Mouse (Mus musculus) megakaryocyte-erythroid progenitor cell, adult 5-6 weeks (primary cell): ENCODE data around the gene Itga10. TPM values are rescaled to one million over a fixed set of nuclear protein-coding genes. Genes with fewer than 3 reads are reported as not detected.
"Not testable (repeated sequence)": the region's sequence is repeated elsewhere in the genome, so short reads cannot be mapped to it uniquely, and the experiment has no call there.

Source experiments
- ATAC-seq: replicated peaks from 2 replicates; pipeline ENCODE4 v1.8.0; 2016; ENCODE audit warnings: mild to moderate bottlenecking, inconsistent platforms; ENCODE audit not compliant: severe bottlenecking, poor library complexity, low FRiP score, low TSS enrichment
- total RNA-seq, 2 experiments: library from RNA; stranded (forward) in 1 of 2; stranded (reverse) in 1 of 2; fragments of 200-1000, 215-1000 nt in 1 of 2; fragments of >200 nt in 1 of 2; fragmentation: Nextera tagmentation in 1 of 2; gene quantifications; 2 replicates each; pipeline ENCODE4 v1.2.3; 2014 to 2017

The Itga10 gene
- total RNA-seq, 2 experiments from 2014 or later, result 0.28 to 4.4 TPM

GRCm38 (mm10) chr3:96675171-96675570 lies 29.8 kb downstream of the Itga10 start:
- ATAC-seq, result no peak

- no peak for ATAC-seq
These were observed 30.3 kb downstream of the Itga10 start for GRCm38 (mm10) chr3:96675690-96676089.

DNA sequence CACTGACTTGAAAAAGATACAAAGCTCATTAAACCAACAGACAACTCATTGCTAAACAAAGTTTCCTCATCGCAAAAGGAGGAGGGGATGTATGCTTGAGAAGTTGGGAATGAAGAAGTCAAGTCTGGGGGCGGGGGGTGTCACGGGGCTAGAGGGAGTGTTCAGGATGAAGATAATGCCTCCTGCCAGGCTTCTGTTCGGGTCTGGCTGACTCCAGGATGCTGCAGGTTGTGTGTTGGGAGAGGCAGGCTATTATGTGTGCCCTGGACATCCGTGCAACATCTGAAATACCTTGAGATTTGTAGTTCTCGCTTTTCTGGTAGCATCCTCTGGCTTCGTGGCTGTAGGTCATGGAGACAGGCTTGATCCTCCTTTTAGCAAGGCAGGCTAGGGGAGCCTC lies 33.1 kb downstream of the Itga10 start:
- no peak for ATAC-seq

DNA sequence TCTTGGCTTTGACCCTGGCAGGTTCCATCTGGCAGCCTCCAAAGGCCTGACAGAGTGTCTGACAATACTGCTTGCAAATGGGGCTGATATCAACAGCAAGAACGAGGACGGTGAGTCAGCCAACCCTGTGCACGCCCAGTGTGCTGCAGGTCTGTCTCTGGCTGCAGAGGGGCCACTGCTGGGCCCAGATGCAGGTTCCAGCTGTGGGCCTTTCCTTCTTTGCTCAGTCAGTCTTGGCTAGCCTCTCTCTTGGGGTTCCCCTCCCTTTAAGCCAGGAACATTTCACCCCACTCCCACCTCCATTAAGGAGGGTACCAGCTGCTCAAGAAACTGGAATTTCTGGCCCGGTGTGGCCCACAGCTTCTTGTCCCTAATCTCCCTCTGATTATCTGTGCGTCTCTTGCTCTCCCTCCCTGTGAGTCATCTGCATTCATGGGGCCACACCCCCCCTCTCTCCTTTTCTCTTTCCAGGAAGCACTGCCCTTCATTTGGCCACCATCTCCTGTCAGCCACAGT lies 33.8 kb downstream of the Itga10 start:
- ATAC-seq, result peak; percentile 42

GRCm38 (mm10) chr3:96680269-96680956 lies 35.0 kb downstream of the Itga10 start:
- ATAC-seq, result no peak; the same call in 1 of the 2 replicates

DNA sequence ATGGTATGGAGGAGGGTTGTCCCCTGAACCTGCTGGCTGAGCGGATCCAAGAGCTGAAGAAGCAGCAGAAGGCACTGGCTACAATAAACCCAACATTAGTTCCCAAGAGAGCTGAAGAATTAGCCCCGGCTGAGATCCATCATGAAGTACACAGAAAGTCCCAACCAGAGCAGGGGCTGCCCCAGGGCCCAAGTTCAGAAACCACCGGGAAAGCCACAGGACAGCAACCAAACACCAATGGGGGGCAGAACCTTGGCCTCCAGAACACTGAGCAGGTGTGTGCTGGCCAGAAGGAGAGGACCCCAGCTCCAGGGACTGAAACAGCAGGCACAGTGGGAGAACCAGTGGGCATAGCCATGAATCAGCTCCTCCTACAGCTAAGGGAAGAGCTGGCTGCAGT lies 38.1 kb downstream of the Itga10 start:
- no peak for ATAC-seq

- no peak for ATAC-seq
These were observed 38.9 kb downstream of the Itga10 start for GRCm38 (mm10) chr3:96684151-96684821.

DNA sequence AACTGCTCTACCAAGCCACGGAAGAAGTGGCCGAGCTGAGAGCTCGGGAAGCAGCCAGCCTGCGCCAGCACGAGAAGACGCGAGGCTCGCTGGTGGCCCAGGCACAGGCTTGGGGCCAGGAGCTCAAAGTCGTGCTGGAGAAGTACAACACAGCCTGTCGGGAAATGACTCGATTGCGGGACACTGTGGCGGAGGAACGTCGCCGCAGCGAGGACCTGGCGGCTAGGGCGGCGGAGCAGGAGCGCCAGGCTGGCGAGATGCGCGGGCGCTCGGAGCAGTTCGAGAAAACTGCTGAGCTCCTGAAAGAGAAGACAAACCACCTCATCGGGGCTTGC lies 39.4 kb downstream of the Itga10 start:
- 0 out of 2 replicates have a peak, but pooled peaks have one; percentile 34 for ATAC-seq

- ATAC-seq, result not testable (repeated sequence)
These were observed 40.7 kb downstream of the Itga10 start for GRCm38 (mm10) chr3:96686057-96686456.

DNA sequence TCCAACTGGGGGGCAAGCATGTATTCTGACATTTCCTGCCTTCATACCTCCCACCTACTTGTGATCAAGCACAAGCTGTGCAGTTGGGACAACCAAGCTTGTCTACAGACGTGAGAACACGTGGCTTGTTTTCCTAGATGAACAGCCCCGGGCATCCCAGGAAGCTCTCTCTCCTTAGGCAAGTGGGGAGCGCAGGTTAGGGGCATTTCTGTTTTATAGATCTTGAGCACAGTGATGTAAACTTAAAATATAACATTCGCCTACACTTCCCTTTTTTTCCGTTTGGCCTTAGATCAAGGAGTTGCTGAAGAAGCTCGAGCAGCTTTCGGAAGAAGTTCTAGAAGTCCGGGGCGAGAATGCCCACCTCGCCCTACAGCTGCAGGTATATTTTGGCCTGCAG lies 43.5 kb downstream of the Itga10 start:
- ATAC-seq, result no peak

- peak; percentile 72 for ATAC-seq
These were observed 44.9 kb downstream of the Itga10 start for GRCm38 (mm10) chr3:96690298-96690697.

DNA sequence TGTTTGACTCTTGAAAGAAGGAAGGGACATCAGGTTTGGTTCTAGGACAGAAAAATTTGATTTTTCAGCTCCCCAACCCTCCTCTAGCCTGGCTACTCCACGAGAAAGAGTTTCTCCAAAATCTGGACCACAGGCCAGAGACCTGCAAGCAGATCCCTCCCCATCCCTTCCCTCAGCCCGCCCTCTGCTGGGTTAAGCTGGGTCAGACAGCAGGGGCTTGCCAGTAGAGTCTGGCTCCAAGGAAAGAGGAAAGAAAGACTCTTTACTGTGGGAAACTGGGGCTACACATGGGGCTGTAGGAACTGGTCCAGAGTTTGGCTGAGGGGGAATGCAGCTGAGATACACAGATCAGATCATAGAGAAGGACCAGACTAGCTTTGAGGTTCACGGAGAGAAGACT lies 47.1 kb downstream of the Itga10 start:
- ATAC-seq, result no peak

DNA sequence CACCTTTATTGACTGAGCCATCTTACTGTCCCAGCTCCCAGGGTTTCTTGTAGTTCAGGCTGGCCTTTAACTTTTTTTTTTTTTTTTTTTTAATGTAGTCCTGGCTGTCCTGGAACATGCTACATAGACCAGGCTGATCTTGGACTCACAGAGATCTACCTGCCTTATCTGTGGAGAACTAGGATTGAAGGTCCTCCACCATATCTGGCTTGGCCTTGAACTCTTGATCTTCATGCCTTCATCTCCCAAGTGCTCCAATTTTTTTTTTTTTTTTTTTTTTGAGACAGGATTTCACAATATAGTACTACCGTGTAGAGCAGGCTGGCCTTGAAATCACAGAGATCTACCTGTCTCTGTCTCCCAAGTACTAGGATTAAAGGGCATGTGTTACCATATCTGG lies 48.2 kb downstream of the Itga10 start:
- no peak for ATAC-seq

DNA sequence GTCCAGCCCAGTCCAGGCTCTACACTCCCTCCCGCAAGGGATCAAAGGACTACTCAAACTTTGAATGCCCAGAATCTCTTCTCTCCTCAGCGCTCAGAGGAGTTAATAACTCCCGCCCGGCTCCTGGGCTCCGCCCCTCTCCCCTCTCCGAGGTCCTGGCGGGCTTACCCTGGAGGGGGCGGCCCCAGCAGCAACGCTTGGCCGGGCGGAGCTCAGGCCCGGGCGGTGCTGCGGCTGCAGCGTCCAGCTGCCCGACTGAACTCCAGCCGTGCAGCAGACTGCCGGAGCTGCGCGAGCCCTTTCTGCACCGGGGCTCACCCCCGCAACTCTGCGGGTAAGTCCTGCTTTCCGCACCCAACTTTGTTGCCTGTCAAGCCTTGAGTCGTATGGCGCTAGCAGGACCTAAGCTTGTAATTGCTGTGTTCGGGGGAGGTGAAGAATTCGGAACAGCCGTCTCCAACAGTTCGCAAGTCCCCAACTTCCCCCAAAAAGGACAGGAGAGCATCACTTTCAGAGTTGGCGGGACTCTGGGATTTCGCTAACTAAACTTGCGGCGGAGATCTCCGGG lies 50.9 kb downstream of the Itga10 start, which contains the start of gene Pias3:
Gene Pias3, plus strand, starts transcription at position 187 of the 568 bp plus-strand sequence.
- peak; percentile 84 for ATAC-seq

DNA sequence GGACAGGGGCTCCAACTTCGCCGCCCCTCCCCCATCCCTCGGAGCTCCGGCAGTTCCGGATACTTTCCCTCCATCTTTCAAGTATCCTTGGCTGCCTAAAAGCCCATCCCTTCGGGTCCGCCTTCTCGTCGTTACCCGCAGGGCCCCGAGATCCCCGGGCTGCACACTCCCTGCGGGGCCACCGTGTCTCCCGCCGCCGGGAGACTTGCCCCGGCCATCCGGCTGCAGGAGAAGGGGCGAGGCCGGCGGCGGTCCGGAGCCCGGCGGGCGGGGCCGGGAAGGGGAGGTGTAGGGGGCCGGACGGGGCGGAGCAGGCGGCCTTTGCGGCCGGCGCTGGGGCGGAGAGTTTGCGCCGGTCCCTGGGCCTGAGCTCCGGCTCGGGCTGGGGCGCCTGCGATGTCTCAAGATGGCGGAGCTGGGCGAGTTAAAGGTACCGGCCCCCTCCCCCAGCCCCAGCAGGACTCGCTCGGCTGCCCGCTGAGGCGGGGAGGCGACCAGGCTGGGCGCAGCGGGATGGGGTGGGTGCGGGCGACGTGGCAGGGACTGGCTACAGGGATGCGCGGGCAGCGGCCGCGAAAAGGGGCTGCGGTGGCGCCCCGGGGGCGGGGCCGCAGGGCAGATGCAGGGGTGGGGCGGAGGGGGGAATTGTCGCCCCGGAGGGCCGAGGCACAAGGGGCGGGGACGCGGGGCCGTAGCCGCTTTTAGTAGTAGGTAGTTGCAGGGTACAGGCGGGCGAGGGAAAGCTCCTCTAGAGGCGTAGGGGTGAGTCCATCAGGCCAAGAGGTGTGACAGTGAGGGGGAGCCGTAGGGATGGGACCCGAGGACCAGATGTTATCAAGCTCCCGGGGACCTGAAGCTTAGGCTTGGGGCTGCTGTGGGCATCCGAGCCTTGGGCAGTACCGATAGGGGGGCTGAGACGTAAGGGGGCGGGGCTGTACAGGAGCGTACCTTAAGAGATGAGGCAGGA lies 51.7 kb downstream of the Itga10 start:
- peak; percentile 75 for ATAC-seq

- ATAC-seq, result no peak
These were observed 53.8 kb downstream of the Itga10 start for GRCm38 (mm10) chr3:96698993-96699690.

GRCm38 (mm10) chr3:96700376-96700775 lies 55.0 kb downstream of the Itga10 start:
- no peak for ATAC-seq

- ATAC-seq, result no peak
These were observed 55.6 kb downstream of the Itga10 start for GRCm38 (mm10) chr3:96701003-96701402.

GRCm38 (mm10) chr3:96704778-96705177 lies 59.4 kb downstream of the Itga10 start:
- 0 out of 2 replicates have a peak, but pooled peaks have one; percentile 27 for ATAC-seq
